9 mouse cellular contexts compared by ENCODE assay signal in the genomic region with DNA sequence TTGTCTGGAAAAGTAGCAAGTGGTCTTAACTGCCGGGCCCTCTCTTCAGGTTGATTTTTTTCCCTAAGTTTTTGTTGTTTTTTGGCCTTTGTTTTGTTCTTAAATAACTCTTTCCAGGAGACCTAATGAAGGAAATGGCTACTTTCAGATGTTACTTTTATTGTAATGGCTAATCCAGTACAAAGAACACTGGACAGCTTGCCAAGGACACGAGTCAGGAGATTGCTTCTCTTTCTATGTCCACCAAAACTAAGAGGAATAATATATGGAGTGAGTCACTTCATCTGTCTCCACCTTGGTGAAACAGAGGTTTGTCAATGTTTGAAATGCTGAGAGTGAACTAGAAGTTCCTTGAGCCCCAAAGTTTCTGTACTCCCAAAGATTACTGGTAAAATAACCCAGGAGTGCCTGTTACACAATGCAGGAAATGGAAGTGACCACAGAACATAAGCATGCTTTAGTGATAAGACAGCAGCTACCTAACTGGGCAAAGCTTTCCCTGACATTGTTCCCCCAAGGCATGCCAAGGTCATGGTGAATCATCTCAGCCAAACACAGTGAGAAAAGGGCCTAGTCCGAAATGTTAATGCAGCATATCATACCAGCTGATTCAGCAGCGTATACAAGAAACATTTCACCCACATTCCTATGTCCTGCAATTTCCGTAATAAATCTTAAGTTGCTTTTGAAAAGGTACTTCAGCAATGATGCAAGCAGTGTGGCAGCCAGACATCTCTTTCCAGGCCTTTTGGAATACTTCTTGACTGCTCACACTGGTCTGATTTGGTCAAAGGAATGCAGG.
DNase-seq lines count a peak whose midpoint lies in the region; ATAC-seq and TF ChIP-seq lines count a peak whose summit lies in the region.
"Had no signal": no experiment of that assay in that cellular context is flagged by ENCODE, and none has a peak within 500 bp of the region (broad histone marks: within the 10 kb centered on the region; RNA-seq: fewer than 3 reads in every experiment).

No protein-coding gene starts in this region.

- no peak for TF ChIP-seq CTCF in testis, adult 2 months (IDR thresholded peaks at IDR 0.05; ENCODE audit: control insufficient read depth, insufficient read depth, insufficient replicate concordance, low read depth, low read length)

- no peak overlapping the region for H3K4me3 ChIP-seq in testis, adult 2 months (ENCODE audit: control insufficient read depth, low read depth, low read length)
- no peak overlapping the region for H3K4me3 ChIP-seq in heart, embryonic 12.5 days
- H3K4me3 ChIP-seq in liver, embryonic 16.5 days (ENCODE audit: low read depth, low read length): no peak overlapping the region
- no peak overlapping the region for H3K4me3 ChIP-seq in neural tube, embryonic 15.5 days (replicated peaks)

- H3K27me3 ChIP-seq in testis, adult 2 months (ENCODE audit: control insufficient read depth, insufficient read depth, low read length): no peaks in the 10 kb centered on the region
- no peaks in the 10 kb centered on the region for H3K27me3 ChIP-seq in heart, embryonic 12.5 days (replicated peaks)
- no peaks in the 10 kb centered on the region for H3K27me3 ChIP-seq in liver, embryonic 16.5 days (ENCODE audit: control insufficient read depth, insufficient read depth, low read depth, low read length)
- H3K27me3 ChIP-seq in neural tube, embryonic 15.5 days (replicated peaks): no peaks in the 10 kb centered on the region; the same call in 1 of the 2 replicates

- peak overlapping the region; percentile 39 for H3K27ac ChIP-seq in testis, adult 2 months (ENCODE audit: control insufficient read depth, insufficient read depth, low read depth, low read length)
- H3K27ac ChIP-seq in heart, embryonic 12.5 days (ENCODE audit: poor library complexity, severe bottlenecking): peak overlapping the region; percentile 92
- 0 out of 2 replicates have a peak overlapping the region, but pooled peaks have one; percentile 15 for H3K27ac ChIP-seq in liver, embryonic 16.5 days (ENCODE audit: low read length)
- H3K27ac ChIP-seq in neural tube, embryonic 15.5 days (replicated peaks): no peak overlapping the region

- H3K4me2 ChIP-seq in heart, embryonic 12.5 days: peak overlapping the region; percentile 43
- H3K4me2 ChIP-seq in liver, embryonic 16.5 days (ENCODE audit: low read depth, low read length): no peak overlapping the region
- no peak overlapping the region for H3K4me2 ChIP-seq in neural tube, embryonic 15.5 days

- ATAC-seq in heart, embryonic 12.5 days (ENCODE audit: insufficient number of reproducible peaks, low FRiP score): peak; percentile 82
- peak; percentile 64 for ATAC-seq in liver, embryonic 16.5 days (ENCODE audit: low read depth)
- ATAC-seq in neural tube, embryonic 15.5 days (ENCODE audit: low FRiP score): no peak

- DNase-seq in testis, postnatal 10 days (ENCODE audit: low spot score): no peak
- DNase-seq in T-cell, adult 2 months (ENCODE audit: low spot score): no peak
- no peak for DNase-seq in gastrocnemius, postnatal 10 days
- DNase-seq in neural tube, embryonic 10.5 days (ENCODE audit: extremely low spot score, low spot score): no peak
- DNase-seq: left cerebral cortex, postnatal 4 days had no signal

- WGBS in heart, embryonic 12.5 days: 20% methylated on average over 5 of the region's 5 CpGs
- 24% methylated on average over 5 of the region's 5 CpGs for WGBS in liver, embryonic 16.5 days (ENCODE audit: insufficient replicate concordance)
- WGBS in neural tube, embryonic 15.5 days: 73% methylated on average over 5 of the region's 5 CpGs

- H3K4me1 ChIP-seq in testis, adult 2 months (ENCODE audit: control insufficient read depth, insufficient read depth, low read length): no peaks in the 10 kb centered on the region
- H3K4me1 ChIP-seq in heart, embryonic 12.5 days (replicated peaks): peaks cover 75% of the 10 kb centered on the region
- peaks cover 6% of the 10 kb centered on the region; the same call in 1 of the 2 replicates for H3K4me1 ChIP-seq in liver, embryonic 16.5 days (ENCODE audit: control insufficient read depth, low read depth, low read length)
- H3K4me1 ChIP-seq in neural tube, embryonic 15.5 days: peaks cover 4% of the 10 kb centered on the region

- no peak overlapping the region for H3K9ac ChIP-seq in heart, embryonic 12.5 days
- H3K9ac ChIP-seq in liver, embryonic 16.5 days (ENCODE audit: low read depth, low read length): no peak overlapping the region
- H3K9ac ChIP-seq in neural tube, embryonic 15.5 days (replicated peaks): no peak overlapping the region

- no peaks in the 10 kb centered on the region for H3K9me3 ChIP-seq in heart, embryonic 12.5 days (replicated peaks)
- no peaks in the 10 kb centered on the region for H3K9me3 ChIP-seq in liver, embryonic 16.5 days (replicated peaks; ENCODE audit: control insufficient read depth, low read length)
- H3K9me3 ChIP-seq in neural tube, embryonic 15.5 days (replicated peaks): no peaks in the 10 kb centered on the region

- TF ChIP-seq POLR2A in testis, adult 2 months (IDR thresholded peaks at IDR 0.05; ENCODE audit: control insufficient read depth, low read depth, low read length): no peak

- no peaks in the 10 kb centered on the region for H3K36me3 ChIP-seq in testis, adult 2 months (ENCODE audit: control insufficient read depth, insufficient read depth, low read length)
- H3K36me3 ChIP-seq in heart, embryonic 12.5 days: no peaks in the 10 kb centered on the region
- no peaks in the 10 kb centered on the region for H3K36me3 ChIP-seq in liver, embryonic 16.5 days (ENCODE audit: control insufficient read depth, insufficient read depth)
- H3K36me3 ChIP-seq in neural tube, embryonic 15.5 days: no peaks in the 10 kb centered on the region
